Mouse (Mus musculus) lung, adult 18-20 months (tissue): ENCODE results near the gene Il18rap.

Source experiments
- DNase-seq, 2 experiments: peaks; one replicate each; pipeline ENCODE4 v3.0.0; 2022; ENCODE audit warnings: mixed read lengths in 2 of 2

Il18rap gene

GRCm38 (mm10) chr1:40514851-40515585 lies at the start of gene Il18rap:
Gene Il18rap (plus strand): TSS chr1:40515362.
- DNase-seq: peak in 1 of 2 experiments; percentile 21

- peak; percentile 88 to 89 for DNase-seq
Measured at GRCm38 (mm10) chr1:40465477-40466430, 49.4 kb upstream of the Il18rap start, which contains the start of gene Il18r1. Gene Il18r1 (plus strand): TSS chr1:40465552.

DNA sequence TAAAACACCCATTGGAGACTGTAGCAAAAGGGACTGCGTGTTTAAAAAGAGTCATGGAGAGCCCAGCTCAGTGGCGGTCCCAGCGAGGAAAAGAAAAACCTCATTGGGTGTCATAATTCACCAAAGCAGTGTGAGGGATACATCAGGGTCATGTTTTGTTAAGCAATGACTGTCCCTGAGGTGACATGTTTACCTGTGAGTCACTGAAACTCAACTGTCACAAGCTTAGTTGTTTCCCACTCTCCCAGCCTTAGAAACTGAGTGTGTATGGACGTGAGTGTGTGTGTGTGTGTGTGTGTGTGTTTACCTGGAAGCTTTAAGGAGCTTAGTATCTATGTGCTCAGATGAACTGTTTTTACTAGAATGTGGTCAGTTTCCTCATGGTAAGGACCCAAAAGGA lies 47.9 kb upstream of the Il18rap start:
- no peak for DNase-seq

- DNase-seq: peak; percentile 64 to 75
Measured at GRCm38 (mm10) chr1:40468805-40469204, 46.4 kb upstream of the Il18rap start.

DNA sequence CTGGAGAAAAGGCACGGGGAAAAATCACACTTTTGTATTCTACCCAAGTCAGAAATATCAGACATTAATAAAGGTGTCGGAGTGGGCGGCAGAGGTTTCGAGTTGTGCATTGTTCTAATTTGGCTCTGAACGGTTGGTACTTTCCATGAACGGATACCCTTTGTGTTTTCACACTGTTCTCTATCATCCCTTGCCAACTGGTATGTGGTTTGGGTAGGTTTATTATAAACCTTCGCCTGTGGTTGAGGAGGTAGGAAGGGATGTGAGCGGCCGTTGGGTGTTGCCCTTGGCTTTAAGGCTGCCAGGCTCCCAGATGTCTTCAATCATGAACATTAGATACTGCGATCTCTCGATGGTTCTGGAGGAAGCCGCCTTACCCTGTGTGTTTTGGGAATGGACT lies 45.3 kb upstream of the Il18rap start:
- DNase-seq: no peak

- DNase-seq: no peak
Measured at GRCm38 (mm10) chr1:40472401-40472800, 42.8 kb upstream of the Il18rap start.

DNA sequence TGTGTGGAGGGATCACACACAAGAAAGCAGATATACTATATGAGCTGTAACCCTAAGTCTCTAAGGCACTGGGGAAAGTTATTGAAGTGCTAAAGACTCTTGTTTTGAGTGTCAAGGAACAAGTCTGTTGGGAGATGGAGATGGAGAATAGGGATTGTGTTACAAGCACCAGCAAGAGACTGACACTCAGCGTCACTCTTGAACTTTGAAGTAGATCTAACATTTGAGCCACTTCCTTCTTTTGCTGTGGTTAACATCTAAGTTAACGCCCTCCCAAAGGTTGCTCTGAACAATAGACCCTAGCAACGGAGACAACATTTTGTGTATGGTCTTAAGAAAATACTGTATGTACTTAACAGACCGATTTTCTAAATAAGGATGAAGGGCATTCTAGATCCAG lies 41.5 kb upstream of the Il18rap start:
- peak in 1 of 2 experiments; percentile 29 for DNase-seq

DNA sequence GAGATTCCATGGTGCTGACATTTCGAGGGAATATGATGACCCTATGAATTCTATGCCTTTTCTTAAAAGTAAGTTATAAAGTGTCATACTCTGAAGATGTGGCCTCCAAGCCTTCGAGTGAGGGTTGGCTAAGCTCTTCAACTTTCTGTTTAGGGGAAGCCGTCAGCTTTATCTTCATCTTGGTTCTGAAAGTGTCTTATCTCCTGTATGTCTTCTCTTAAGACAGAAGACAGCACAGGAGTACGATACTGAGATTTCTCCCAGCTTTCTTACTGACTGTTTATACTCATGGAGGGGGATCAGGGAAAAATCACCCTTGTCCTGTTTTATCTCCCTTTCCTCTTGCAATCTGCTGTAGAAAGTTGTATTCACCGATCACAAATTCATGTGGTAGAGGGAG lies 40.8 kb upstream of the Il18rap start:
- DNase-seq: no peak

DNA sequence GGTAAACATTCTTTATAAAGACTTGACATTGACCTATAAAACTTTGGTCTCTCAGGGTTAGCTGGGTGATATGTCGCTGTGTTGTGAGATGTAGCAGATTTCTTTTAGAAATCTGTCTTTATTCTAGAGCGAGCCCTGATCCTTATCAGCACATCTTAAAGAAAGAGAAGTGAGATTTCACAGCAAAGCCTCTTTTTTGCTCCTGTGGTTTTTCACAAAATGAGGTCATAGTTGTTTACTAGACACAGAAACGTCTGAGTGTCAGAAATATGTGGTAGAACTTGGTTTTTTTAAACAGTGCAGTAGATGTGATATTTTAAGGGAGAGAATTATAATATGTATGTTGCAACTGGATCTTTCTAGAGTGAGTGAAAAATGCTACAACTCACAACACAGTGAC lies 39.5 kb upstream of the Il18rap start:
- no peak for DNase-seq

DNA sequence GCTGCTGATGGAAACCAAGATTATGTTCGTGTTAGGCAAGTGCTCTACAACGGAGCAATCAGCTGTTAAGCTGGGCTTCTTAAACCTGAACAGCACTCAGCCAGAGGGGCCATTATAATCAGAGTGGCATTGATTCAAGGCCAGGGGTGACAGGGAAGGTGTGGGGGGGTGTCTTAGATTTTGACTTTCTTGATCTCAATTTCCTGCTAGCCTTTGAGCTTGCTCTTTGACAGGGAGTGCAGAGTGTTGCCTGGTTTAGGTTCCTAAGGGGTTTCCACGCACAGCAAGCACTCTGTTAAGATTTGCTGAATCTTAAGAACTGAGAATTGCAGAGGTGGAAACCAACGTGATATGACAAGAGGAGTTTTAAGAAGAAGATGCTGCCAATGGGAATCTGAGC lies 38.4 kb upstream of the Il18rap start:
- no peak for DNase-seq

GRCm38 (mm10) chr1:40479505-40479923 lies 35.6 kb upstream of the Il18rap start:
- peak in 1 of 2 experiments; percentile 12 for DNase-seq

GRCm38 (mm10) chr1:40494594-40494993 lies 20.6 kb upstream of the Il18rap start:
- no peak for DNase-seq

DNA sequence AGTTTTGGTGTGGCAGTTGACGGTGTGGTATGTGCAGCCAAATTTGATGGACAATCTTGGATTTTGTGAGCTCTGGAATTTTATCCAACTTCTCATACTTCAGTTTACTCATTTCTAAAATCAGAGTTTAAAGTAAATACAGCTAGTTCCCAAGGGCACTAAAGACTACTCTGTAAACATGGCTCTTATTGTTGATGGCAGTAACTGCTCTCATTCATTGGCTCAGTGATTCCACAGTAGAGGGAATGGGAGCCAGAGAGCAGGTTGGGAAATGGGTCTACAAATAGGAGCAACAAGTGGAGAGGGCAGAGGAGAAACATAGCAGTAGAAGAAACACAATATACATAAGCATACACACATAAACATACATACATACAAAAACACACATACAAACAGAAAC lies 15.5 kb upstream of the Il18rap start:
- DNase-seq: no peak

DNA sequence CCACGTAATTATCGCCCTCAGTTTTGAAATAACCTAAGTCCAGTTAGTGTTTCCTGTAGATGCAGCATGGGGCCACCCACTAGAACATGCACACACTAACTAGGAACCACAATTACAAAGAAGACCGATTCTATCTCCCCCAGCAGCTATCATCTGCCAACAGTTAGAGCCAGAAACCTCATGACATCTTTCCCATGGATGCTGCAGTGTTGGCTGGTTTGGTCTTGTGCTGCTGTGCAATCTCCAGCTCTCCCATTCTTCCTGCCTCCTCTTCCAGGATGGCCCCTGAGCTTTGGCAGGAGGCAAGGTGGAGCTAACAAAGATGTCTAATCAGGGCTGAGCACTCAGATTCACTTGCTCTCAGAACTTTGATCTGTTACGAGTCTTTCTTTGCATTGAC lies 14.0 kb upstream of the Il18rap start:
- DNase-seq: no peak

DNA sequence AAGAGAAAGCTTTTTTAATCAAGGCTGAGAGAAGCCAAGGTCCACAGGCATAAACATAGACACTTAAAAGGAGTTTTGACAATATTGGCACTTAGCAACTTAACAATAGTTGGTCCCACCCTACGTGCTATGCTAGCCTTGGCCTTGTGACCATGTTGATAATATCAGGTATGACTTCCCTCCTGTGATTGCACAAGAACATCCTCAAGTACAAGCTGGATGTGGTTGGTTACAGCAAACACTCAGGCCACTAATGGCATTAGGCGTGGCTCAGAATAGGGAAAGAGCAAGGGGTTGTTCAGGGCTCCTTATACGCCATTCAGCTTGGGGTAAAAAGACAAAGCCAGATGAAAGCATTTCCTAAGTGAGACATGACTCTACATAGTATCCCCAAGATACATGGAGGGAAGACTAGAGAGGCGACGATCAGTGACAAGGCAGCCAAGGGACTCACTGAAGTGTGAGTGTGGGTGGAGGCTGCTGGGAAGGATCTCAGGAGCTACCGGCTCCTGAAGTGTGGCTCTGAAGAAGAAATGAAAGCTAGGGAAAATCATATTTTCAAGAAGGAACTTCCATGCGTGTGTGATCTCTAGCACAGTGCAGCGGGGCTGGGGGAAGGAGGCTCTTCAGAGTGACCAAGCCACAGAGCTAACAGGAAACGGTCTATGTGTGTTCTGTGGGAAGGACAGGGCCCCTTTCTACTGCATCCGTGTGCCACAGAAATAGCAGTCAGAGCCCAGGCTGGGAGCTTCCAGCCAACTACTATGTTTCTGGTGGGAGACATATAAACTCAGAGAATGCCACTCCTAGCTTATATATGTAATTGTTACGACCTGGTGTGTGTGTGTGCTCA lies 13.4 kb upstream of the Il18rap start:
- peak; percentile 66 to 75 for DNase-seq

GRCm38 (mm10) chr1:40504548-40504947 lies 10.6 kb upstream of the Il18rap start:
- DNase-seq: no peak

DNA sequence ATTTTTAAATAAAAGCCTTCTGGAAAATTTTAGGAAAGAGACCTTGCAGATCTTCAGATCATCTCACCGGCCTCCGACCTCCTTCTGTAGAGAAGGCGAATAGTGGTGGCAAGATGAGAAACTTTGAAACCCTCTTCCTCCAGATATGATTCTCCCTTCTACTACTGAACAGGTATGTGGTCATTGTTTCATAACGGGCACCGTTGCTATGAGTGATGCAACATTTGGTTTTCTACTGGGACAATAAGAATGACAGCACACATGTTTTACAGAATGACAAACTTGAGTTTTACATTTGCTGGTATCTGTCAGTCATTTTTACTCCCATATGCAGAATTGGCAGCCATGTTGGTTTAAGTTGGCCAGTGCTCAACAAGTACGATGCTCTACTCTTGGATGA lies 1.2 kb downstream of the Il18rap start:
- DNase-seq: no peak

GRCm38 (mm10) chr1:40522918-40523317 lies 7.8 kb downstream of the Il18rap start:
- no peak for DNase-seq

DNA sequence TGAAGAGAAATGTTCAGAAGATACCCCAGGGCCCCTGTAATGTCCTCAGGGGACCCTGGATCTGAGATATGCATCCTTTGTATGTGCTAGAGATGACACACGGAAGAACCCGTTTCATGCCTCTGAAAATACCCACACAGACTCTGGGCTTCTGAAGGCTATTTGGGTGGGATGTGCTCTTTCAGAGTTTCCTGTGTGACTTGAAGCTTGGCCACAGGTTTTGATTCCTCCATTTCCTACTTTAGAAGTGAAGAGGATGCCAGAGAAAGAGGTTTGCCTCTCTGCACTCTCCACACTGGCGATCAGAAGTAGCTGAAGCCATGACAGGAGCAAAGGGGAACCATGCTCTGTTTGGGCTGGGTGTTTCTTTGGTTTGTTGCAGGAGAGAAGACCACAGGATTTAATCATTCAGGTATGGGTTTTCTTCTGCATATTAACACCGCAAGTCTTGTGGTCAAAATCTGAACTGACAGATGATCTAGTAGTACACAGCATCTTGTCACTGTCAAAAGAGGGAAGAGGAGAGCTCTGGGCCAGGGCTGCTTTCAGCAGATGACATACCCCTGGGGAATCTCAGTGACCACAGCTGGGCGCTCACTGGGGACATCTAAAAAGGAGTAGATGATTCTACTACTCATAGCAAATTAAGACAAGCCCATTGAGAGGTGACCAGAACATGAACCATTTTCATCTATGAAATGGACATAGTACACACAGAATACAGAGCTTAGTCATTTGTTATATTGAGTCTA lies 9.0 kb downstream of the Il18rap start:
- no peak for DNase-seq

- no peak for DNase-seq
Measured at GRCm38 (mm10) chr1:40529287-40529686, 14.1 kb downstream of the Il18rap start.

GRCm38 (mm10) chr1:40537577-40537976 lies 22.4 kb downstream of the Il18rap start:
- no peak for DNase-seq

GRCm38 (mm10) chr1:40544650-40545049 lies 29.5 kb downstream of the Il18rap start:
- DNase-seq: peak; percentile 9 to 48
